11 mouse cellular contexts compared by ENCODE assay signal in genomic region chr19:46225506-46225905, GRCm38 (mm10).
A peak's percentile ranks its signal among the peaks of the same experiment; 100 is the strongest.
DNase-seq lines count a peak whose midpoint lies in the region; ATAC-seq and TF ChIP-seq lines count a peak whose summit lies in the region.
"Had no signal": no experiment of that assay in that cellular context is flagged by ENCODE, and none has a peak within 500 bp of the region (broad histone marks: within the 10 kb centered on the region; RNA-seq: fewer than 3 reads in every experiment).

No protein-coding gene starts in this region.

- H3ac ChIP-seq in myocyte (ENCODE audit: control insufficient read depth, insufficient read length): no peak overlapping the region

- peak; percentile 70 for DNase-seq in embryonic facial prominence, embryonic 14.5 days (ENCODE audit: low spot score)
- no peak for DNase-seq in embryonic facial prominence, embryonic 10.5 days (ENCODE audit: low spot score)
- peak; percentile 8 for DNase-seq in kidney, postnatal 0 days (ENCODE audit: low spot score)
- DNase-seq in yolk sac, embryonic 10.5 days (ENCODE audit: low spot score): no peak
- DNase-seq: B cell, adult 2 months; cerebellum, adult 9-10 months; retina, postnatal 1 day had no signal

- peak overlapping the region; percentile 10; the same call in 1 of the 2 replicates for H3K27ac ChIP-seq in embryonic facial prominence, embryonic 14.5 days (replicated peaks; ENCODE audit: low read depth, low read length)
- no peak overlapping the region for H3K27ac ChIP-seq in embryonic facial prominence, embryonic 10.5 days (replicated peaks)
- no peak overlapping the region for H3K27ac ChIP-seq in kidney, postnatal 0 days
- H3K27ac ChIP-seq in kidney, embryonic 16.5 days (ENCODE audit: low read length): no peak overlapping the region
- H3K27ac ChIP-seq in embryonic facial prominence, embryonic 15.5 days (replicated peaks): no peak overlapping the region
- H3K27ac ChIP-seq: liver, embryonic 13.5 days had no signal

- no peaks in the 10 kb centered on the region for H3K36me3 ChIP-seq in embryonic facial prominence, embryonic 14.5 days (ENCODE audit: control insufficient read depth, insufficient read depth, low read length)
- H3K36me3 ChIP-seq in embryonic facial prominence, embryonic 10.5 days (replicated peaks): peaks cover 10% of the 10 kb centered on the region
- no peaks in the 10 kb centered on the region for H3K36me3 ChIP-seq in kidney, postnatal 0 days (ENCODE audit: insufficient read depth, low read length)
- no peaks in the 10 kb centered on the region for H3K36me3 ChIP-seq in kidney, embryonic 16.5 days (ENCODE audit: insufficient read depth, low read length)
- H3K36me3 ChIP-seq in embryonic facial prominence, embryonic 15.5 days: peaks cover 6% of the 10 kb centered on the region; the same call in 1 of the 2 replicates
- H3K36me3 ChIP-seq in myocyte (ENCODE audit: control insufficient read depth, insufficient read depth): no peaks in the 10 kb centered on the region
- H3K36me3 ChIP-seq: liver, embryonic 13.5 days had no signal

- peak; percentile 65 for ATAC-seq in embryonic facial prominence, embryonic 14.5 days (ENCODE audit: low read depth)
- no peak for ATAC-seq in kidney, postnatal 0 days (replicated peaks; ENCODE audit: low FRiP score, low read depth)
- no peak for ATAC-seq in kidney, embryonic 16.5 days (ENCODE audit: low FRiP score, low TSS enrichment)
- 0 out of 2 replicates have a peak, but pooled peaks have one; percentile 29 for ATAC-seq in embryonic facial prominence, embryonic 15.5 days (ENCODE audit: insufficient number of reproducible peaks, low FRiP score, low TSS enrichment, low read depth)

- 45% methylated on average over 4 of the region's 4 CpGs for WGBS in embryonic facial prominence, embryonic 14.5 days
- WGBS in embryonic facial prominence, embryonic 10.5 days: 70% methylated on average over 4 of the region's 4 CpGs
- 44% methylated on average over 4 of the region's 4 CpGs for WGBS in kidney, postnatal 0 days
- WGBS in kidney, embryonic 16.5 days: 60% methylated on average over 4 of the region's 4 CpGs
- WGBS in embryonic facial prominence, embryonic 15.5 days: 40% methylated on average over 4 of the region's 4 CpGs

- peaks cover 14% of the 10 kb centered on the region for H3K79me2 ChIP-seq in myocyte (ENCODE audit: control insufficient read depth, insufficient read depth)

- TF ChIP-seq CTCF in kidney, postnatal 0 days (IDR thresholded peaks at IDR 0.05; ENCODE audit: low read depth): no peak

- 0 out of 2 replicates have a peak, but pooled peaks cover 2% of the 10 kb centered on the region for H3K4me1 ChIP-seq in embryonic facial prominence, embryonic 14.5 days (ENCODE audit: control insufficient read depth, insufficient read depth, low read length)
- no peaks in the 10 kb centered on the region for H3K4me1 ChIP-seq in embryonic facial prominence, embryonic 10.5 days
- 0 out of 2 replicates have a peak, but pooled peaks cover 3% of the 10 kb centered on the region for H3K4me1 ChIP-seq in kidney, postnatal 0 days (replicated peaks; ENCODE audit: insufficient read depth, low read length)
- H3K4me1 ChIP-seq in kidney, embryonic 16.5 days (ENCODE audit: insufficient read depth, low read length): 0 out of 2 replicates have a peak, but pooled peaks cover 2% of the 10 kb centered on the region
- peaks cover 12% of the 10 kb centered on the region for H3K4me1 ChIP-seq in embryonic facial prominence, embryonic 15.5 days

- TF ChIP-seq POLR2A in myocyte (IDR thresholded peaks at IDR 0.05; ENCODE audit: insufficient read length, low read depth): no peak

- no peaks in the 10 kb centered on the region for H3K9me3 ChIP-seq in embryonic facial prominence, embryonic 14.5 days (ENCODE audit: control insufficient read depth, low read length)
- H3K9me3 ChIP-seq in embryonic facial prominence, embryonic 10.5 days: no peaks in the 10 kb centered on the region
- H3K9me3 ChIP-seq in kidney, postnatal 0 days (replicated peaks; ENCODE audit: low read length): no peaks in the 10 kb centered on the region
- no peaks in the 10 kb centered on the region for H3K9me3 ChIP-seq in kidney, embryonic 16.5 days (ENCODE audit: low read length)
- no peaks in the 10 kb centered on the region for H3K9me3 ChIP-seq in embryonic facial prominence, embryonic 15.5 days (replicated peaks)
- H3K9me3 ChIP-seq: liver, embryonic 13.5 days had no signal

- no peak overlapping the region for H3K4me3 ChIP-seq in embryonic facial prominence, embryonic 14.5 days (ENCODE audit: low read depth, low read length)
- H3K4me3 ChIP-seq in embryonic facial prominence, embryonic 10.5 days: no peak overlapping the region
- H3K4me3 ChIP-seq in kidney, postnatal 0 days (replicated peaks; ENCODE audit: low read depth, low read length): no peak overlapping the region
- no peak overlapping the region for H3K4me3 ChIP-seq in kidney, embryonic 16.5 days (ENCODE audit: low read length)
- no peak overlapping the region for H3K4me3 ChIP-seq in embryonic facial prominence, embryonic 15.5 days (replicated peaks)
- no peak overlapping the region for H3K4me3 ChIP-seq in myocyte
- H3K4me3 ChIP-seq: liver, embryonic 13.5 days had no signal

- H3K9ac ChIP-seq in embryonic facial prominence, embryonic 14.5 days (ENCODE audit: low read depth, low read length): no peak overlapping the region
- H3K9ac ChIP-seq in kidney, postnatal 0 days (ENCODE audit: low read depth, low read length): no peak overlapping the region
- no peak overlapping the region for H3K9ac ChIP-seq in kidney, embryonic 16.5 days (replicated peaks; ENCODE audit: low read length)
- H3K9ac ChIP-seq in embryonic facial prominence, embryonic 15.5 days: no peak overlapping the region
- H3K9ac ChIP-seq: liver, embryonic 13.5 days had no signal

- no peak overlapping the region for H3K4me2 ChIP-seq in embryonic facial prominence, embryonic 14.5 days (ENCODE audit: low read depth, low read length)
- H3K4me2 ChIP-seq in kidney, postnatal 0 days (ENCODE audit: low read length): no peak overlapping the region
- no peak overlapping the region for H3K4me2 ChIP-seq in kidney, embryonic 16.5 days (replicated peaks; ENCODE audit: low read depth, low read length)
- H3K4me2 ChIP-seq in embryonic facial prominence, embryonic 15.5 days (replicated peaks): no peak overlapping the region
- H3K4me2 ChIP-seq in myocyte (ENCODE audit: low read depth): peak overlapping the region; percentile 50
- H3K4me2 ChIP-seq: liver, embryonic 13.5 days had no signal

- H3K27me3 ChIP-seq in embryonic facial prominence, embryonic 14.5 days (replicated peaks; ENCODE audit: control insufficient read depth, insufficient read depth, low read length): no peaks in the 10 kb centered on the region
- no peaks in the 10 kb centered on the region for H3K27me3 ChIP-seq in embryonic facial prominence, embryonic 10.5 days (replicated peaks; ENCODE audit: low read depth, poor library complexity, severe bottlenecking)
- H3K27me3 ChIP-seq in kidney, postnatal 0 days (ENCODE audit: insufficient read depth, low read length): no peaks in the 10 kb centered on the region
- no peaks in the 10 kb centered on the region for H3K27me3 ChIP-seq in kidney, embryonic 16.5 days (ENCODE audit: insufficient read depth, low read length)
- H3K27me3 ChIP-seq in embryonic facial prominence, embryonic 15.5 days: no peaks in the 10 kb centered on the region
- no peaks in the 10 kb centered on the region for H3K27me3 ChIP-seq in myocyte (ENCODE audit: control insufficient read depth, insufficient read depth, insufficient read length)
- H3K27me3 ChIP-seq: liver, embryonic 13.5 days had no signal

TF ChIP-seq in myocyte, 11 proteins besides CTCF, POLR2A, EP300 and RAD21:
- TF ChIP-seq MYOD1 (IDR thresholded peaks at IDR 0.05; ENCODE audit: control insufficient read depth in 1 of 3, insufficient read length in 2 of 3, low read depth in 2 of 3): peak; percentile 66 to 72 (median 69)
- no peak for TF ChIP-seq E2F4 (IDR thresholded peaks at IDR 0.05; ENCODE audit: insufficient read depth)
- peak; percentile 55 for TF ChIP-seq TCF12 (IDR thresholded peaks at IDR 0.05; ENCODE audit: insufficient read depth, poor library complexity, severe bottlenecking)
- TF ChIP-seq MYOG (IDR thresholded peaks at IDR 0.05; ENCODE audit: control insufficient read depth in 1 of 3, insufficient read depth in 1 of 3, insufficient read length in 2 of 3, low read depth in 2 of 3): peak in 1 of 3 experiments; percentile 24

Comparison
In these comparisons a context has a peak if more than half of its experiments do, and no peak if none do; other contexts are left out.
1. DNase-seq: peak in embryonic facial prominence, embryonic 14.5 days (single experiment) and kidney, postnatal 0 days (single experiment); none in embryonic facial prominence, embryonic 10.5 days (single experiment) and yolk sac, embryonic 10.5 days (single experiment).
2. ATAC-seq: peak in embryonic facial prominence, embryonic 14.5 days (single experiment) and embryonic facial prominence, embryonic 15.5 days (single experiment); none in kidney, postnatal 0 days (single experiment) and kidney, embryonic 16.5 days (single experiment).